Mouse (Mus musculus): ENCODE results near the gene Clk2.
"Not testable (repeated sequence)": the region's sequence is repeated elsewhere in the genome, so short reads cannot be mapped to it uniquely, and the experiment has no call there.

Gene Clk2

GRCm38 (mm10) chr3:89159616-89160344 is 4.8 kb upstream of the Clk2 start, which contains the start of gene Hcn3:
Hcn3 (minus strand) TSS chr3:89160196.
- DNase-seq (ENCODE audit: low read depth): no peak

GRCm38 (mm10) chr3:89161207-89161606 is 3.4 kb upstream of the Clk2 start:
- DNase-seq (ENCODE audit: low read depth): not testable (repeated sequence)

GRCm38 (mm10) chr3:89161786-89162185 is 2.8 kb upstream of the Clk2 start:
- no peak for DNase-seq (ENCODE audit: low read depth)

GRCm38 (mm10) chr3:89163123-89163522 is 1.5 kb upstream of the Clk2 start:
- DNase-seq (ENCODE audit: low read depth): peak; percentile 24

- no peak for DNase-seq (ENCODE audit: low read depth)
Measured at GRCm38 (mm10) chr3:89163643-89164245, 851 bp upstream of the Clk2 start.

GRCm38 (mm10) chr3:89165268-89165870 is 774 bp downstream of the Clk2 start:
- no peak for DNase-seq (ENCODE audit: low read depth)

- no peak for DNase-seq (ENCODE audit: low read depth)
Measured at GRCm38 (mm10) chr3:89166945-89167344, 2.4 kb downstream of the Clk2 start.

GRCm38 (mm10) chr3:89174844-89175243 is 10.2 kb downstream of the Clk2 start:
- no peak for DNase-seq (ENCODE audit: low read depth)

- no peak for DNase-seq (ENCODE audit: low read depth)
Measured at GRCm38 (mm10) chr3:89175544-89175943, 10.9 kb downstream of the Clk2 start.

GRCm38 (mm10) chr3:89176421-89176820 is 11.8 kb downstream of the Clk2 start:
- no peak for DNase-seq (ENCODE audit: low read depth)

GRCm38 (mm10) chr3:89177242-89178106 is 12.9 kb downstream of the Clk2 start, which contains the start of gene Scamp3:
Scamp3 (plus strand) TSS chr3:89177473.
- DNase-seq (ENCODE audit: low read depth): peak; percentile 95

GRCm38 (mm10) chr3:89178107-89178385 is 13.5 kb downstream of the Clk2 start:
- DNase-seq (ENCODE audit: low read depth): no peak

- DNase-seq (ENCODE audit: low read depth): no peak
Measured at GRCm38 (mm10) chr3:89179056-89179455, 14.5 kb downstream of the Clk2 start.

- DNase-seq (ENCODE audit: low read depth): no peak
Measured at GRCm38 (mm10) chr3:89181749-89182500, 17.3 kb downstream of the Clk2 start.

GRCm38 (mm10) chr3:89182531-89183057 is 18.0 kb downstream of the Clk2 start:
- no peak for DNase-seq (ENCODE audit: low read depth)

GRCm38 (mm10) chr3:89183058-89183958 is 18.7 kb downstream of the Clk2 start, which contains the start of gene Fam189b:
Fam189b (plus strand) TSS chr3:89183143.
- peak; percentile 66 for DNase-seq (ENCODE audit: low read depth)

- DNase-seq (ENCODE audit: low read depth): no peak
Measured at GRCm38 (mm10) chr3:89183959-89184315, 19.3 kb downstream of the Clk2 start.

- DNase-seq (ENCODE audit: low read depth): no peak
Measured at GRCm38 (mm10) chr3:89187197-89187596, 22.6 kb downstream of the Clk2 start.

- no peak for DNase-seq (ENCODE audit: low read depth)
Measured at GRCm38 (mm10) chr3:89187690-89188477, 23.3 kb downstream of the Clk2 start.

GRCm38 (mm10) chr3:89188478-89188875 is 23.9 kb downstream of the Clk2 start:
- DNase-seq (ENCODE audit: low read depth): no peak

Data from fibroblast of lung, adult 2 months (primary cell).